Mouse (Mus musculus): ENCODE data around the gene Rasgrf1. TPM values are rescaled to one million over a fixed set of nuclear protein-coding genes. Genes with fewer than 3 reads are reported as not detected.

The Rasgrf1 gene
- polyA plus RNA-seq, 1 experiment, result not detected

GRCm38 (mm10) chr9:89916471-89916870 lies 6.8 kb downstream of the Rasgrf1 start:
- no peaks in the 10 kb centered on the region for H3K4me1 ChIP-seq (ENCODE audit: control insufficient read depth)
- H3K9me3 ChIP-seq (ENCODE audit: control insufficient read depth, low read length), result no peaks in the 10 kb centered on the region
- TF ChIP-seq TAL1 (IDR thresholded peaks at IDR 0.05; ENCODE audit: low read length), result no peak
- no peak for TF ChIP-seq GATA1 (IDR thresholded peaks at IDR 0.05; ENCODE audit: low read length)
- H3K27me3 ChIP-seq (ENCODE audit: control insufficient read depth), result peaks cover 5% of the 10 kb centered on the region
- H3K36me3 ChIP-seq (ENCODE audit: control insufficient read depth), result no peaks in the 10 kb centered on the region
- H3K4me3 ChIP-seq (replicated peaks), result no peak overlapping the region

GRCm38 (mm10) chr9:89917431-89917830 lies 7.7 kb downstream of the Rasgrf1 start:
- no peak overlapping the region for H3K4me3 ChIP-seq (replicated peaks)
- no peaks in the 10 kb centered on the region for H3K4me1 ChIP-seq (ENCODE audit: control insufficient read depth)
- TF ChIP-seq GATA1 (IDR thresholded peaks at IDR 0.05; ENCODE audit: low read length) (no peak), TAL1 (IDR thresholded peaks at IDR 0.05; ENCODE audit: low read length) (no peak)
- H3K36me3 ChIP-seq (ENCODE audit: control insufficient read depth), result no peaks in the 10 kb centered on the region
- H3K27me3 ChIP-seq (ENCODE audit: control insufficient read depth), result no peaks in the 10 kb centered on the region; the same call in 1 of the 2 replicates
- H3K9me3 ChIP-seq (ENCODE audit: control insufficient read depth, low read length), result no peaks in the 10 kb centered on the region

- TF ChIP-seq TAL1 (IDR thresholded peaks at IDR 0.05; ENCODE audit: low read length) (no peak), GATA1 (IDR thresholded peaks at IDR 0.05; ENCODE audit: low read length) (no peak)
- no peak overlapping the region for H3K4me3 ChIP-seq (replicated peaks)
- H3K27me3 ChIP-seq (ENCODE audit: control insufficient read depth), result no peaks in the 10 kb centered on the region
- H3K36me3 ChIP-seq (ENCODE audit: control insufficient read depth), result no peaks in the 10 kb centered on the region
- H3K4me1 ChIP-seq (ENCODE audit: control insufficient read depth), result no peaks in the 10 kb centered on the region
- H3K9me3 ChIP-seq (ENCODE audit: control insufficient read depth, low read length), result no peaks in the 10 kb centered on the region
Measured at GRCm38 (mm10) chr9:89918832-89919231, 9.1 kb downstream of the Rasgrf1 start.

- TF ChIP-seq GATA1 (IDR thresholded peaks at IDR 0.05; ENCODE audit: low read length) (no peak), TAL1 (IDR thresholded peaks at IDR 0.05; ENCODE audit: low read length) (no peak)
- Histone ChIP-seq H3K36me3 (ENCODE audit: control insufficient read depth) (no peaks in the 10 kb centered on the region), H3K4me1 (ENCODE audit: control insufficient read depth) (no peaks in the 10 kb centered on the region), H3K4me3 (replicated peaks) (no peak overlapping the region), H3K27me3 (ENCODE audit: control insufficient read depth) (no peaks in the 10 kb centered on the region), H3K9me3 (ENCODE audit: control insufficient read depth, low read length) (no peaks in the 10 kb centered on the region)
Measured at GRCm38 (mm10) chr9:89921121-89921520, 11.4 kb downstream of the Rasgrf1 start.

GRCm38 (mm10) chr9:89922666-89923065 lies 13.0 kb downstream of the Rasgrf1 start:
- Histone ChIP-seq H3K9me3 (ENCODE audit: control insufficient read depth, low read length) (no peaks in the 10 kb centered on the region), H3K4me3 (replicated peaks) (no peak overlapping the region), H3K4me1 (ENCODE audit: control insufficient read depth) (no peaks in the 10 kb centered on the region), H3K27me3 (ENCODE audit: control insufficient read depth) (no peaks in the 10 kb centered on the region), H3K36me3 (ENCODE audit: control insufficient read depth) (no peaks in the 10 kb centered on the region)
- no peak for TF ChIP-seq GATA1 (IDR thresholded peaks at IDR 0.05; ENCODE audit: low read length)
- TF ChIP-seq TAL1 (IDR thresholded peaks at IDR 0.05; ENCODE audit: low read length), result no peak

- TF ChIP-seq GATA1 (IDR thresholded peaks at IDR 0.05; ENCODE audit: low read length) (no peak), TAL1 (IDR thresholded peaks at IDR 0.05; ENCODE audit: low read length) (no peak)
- H3K4me1 ChIP-seq (ENCODE audit: control insufficient read depth), result no peaks in the 10 kb centered on the region
- no peaks in the 10 kb centered on the region for H3K36me3 ChIP-seq (ENCODE audit: control insufficient read depth)
- H3K4me3 ChIP-seq (replicated peaks), result no peak overlapping the region
- no peaks in the 10 kb centered on the region for H3K27me3 ChIP-seq (ENCODE audit: control insufficient read depth)
- H3K9me3 ChIP-seq (ENCODE audit: control insufficient read depth, low read length), result peaks cover 4% of the 10 kb centered on the region; the same call in 1 of the 2 replicates
Measured at GRCm38 (mm10) chr9:89924836-89925235, 15.1 kb downstream of the Rasgrf1 start.

- TF ChIP-seq TAL1 (IDR thresholded peaks at IDR 0.05; ENCODE audit: low read length) (no peak), GATA1 (IDR thresholded peaks at IDR 0.05; ENCODE audit: low read length) (no peak)
- Histone ChIP-seq H3K4me3 (replicated peaks) (no peak overlapping the region), H3K27me3 (ENCODE audit: control insufficient read depth) (no peaks in the 10 kb centered on the region)
Measured at GRCm38 (mm10) chr9:89928497-89928896, 18.8 kb downstream of the Rasgrf1 start.

GRCm38 (mm10) chr9:89940428-89940827 lies 30.7 kb downstream of the Rasgrf1 start:
- H3K4me3 ChIP-seq (replicated peaks), result no peak overlapping the region
- no peak for TF ChIP-seq GATA1 (IDR thresholded peaks at IDR 0.05; ENCODE audit: low read length)

More at GRCm38 (mm10) chr9:89928497-89928896, 18.8 kb downstream of the Rasgrf1 start:
- H3K9me3 ChIP-seq (ENCODE audit: control insufficient read depth, low read length), result peaks cover 4% of the 10 kb centered on the region; the same call in 1 of the 2 replicates
- H3K36me3 ChIP-seq (ENCODE audit: control insufficient read depth), result no peaks in the 10 kb centered on the region
- H3K4me1 ChIP-seq (ENCODE audit: control insufficient read depth), result no peaks in the 10 kb centered on the region

GRCm38 (mm10) chr9:89946830-89947229 lies 37.1 kb downstream of the Rasgrf1 start:
- Histone ChIP-seq H3K4me3 (replicated peaks) (no peak overlapping the region), H3K4me1 (ENCODE audit: control insufficient read depth) (no peaks in the 10 kb centered on the region), H3K27me3 (ENCODE audit: control insufficient read depth) (no peaks in the 10 kb centered on the region), H3K9me3 (ENCODE audit: control insufficient read depth, low read length) (peaks cover 2% of the 10 kb centered on the region; the same call in 1 of the 2 replicates), H3K36me3 (ENCODE audit: control insufficient read depth) (no peaks in the 10 kb centered on the region)
- TF ChIP-seq TAL1 (IDR thresholded peaks at IDR 0.05; ENCODE audit: low read length) (no peak), GATA1 (IDR thresholded peaks at IDR 0.05; ENCODE audit: low read length) (no peak)

More at GRCm38 (mm10) chr9:89940428-89940827, 30.7 kb downstream of the Rasgrf1 start:
- Histone ChIP-seq H3K36me3 (ENCODE audit: control insufficient read depth) (no peaks in the 10 kb centered on the region), H3K4me1 (ENCODE audit: control insufficient read depth) (no peaks in the 10 kb centered on the region), H3K9me3 (ENCODE audit: control insufficient read depth, low read length) (no peaks in the 10 kb centered on the region; the same call in 1 of the 2 replicates), H3K27me3 (ENCODE audit: control insufficient read depth) (no peaks in the 10 kb centered on the region)

GRCm38 (mm10) chr9:89948602-89949001 lies 38.9 kb downstream of the Rasgrf1 start:
- no peaks in the 10 kb centered on the region for H3K36me3 ChIP-seq (ENCODE audit: control insufficient read depth)
- H3K4me3 ChIP-seq (replicated peaks), result no peak overlapping the region
- H3K27me3 ChIP-seq (ENCODE audit: control insufficient read depth), result no peaks in the 10 kb centered on the region
- TF ChIP-seq TAL1 (IDR thresholded peaks at IDR 0.05; ENCODE audit: low read length) (no peak), GATA1 (IDR thresholded peaks at IDR 0.05; ENCODE audit: low read length) (no peak)
- no peaks in the 10 kb centered on the region for H3K4me1 ChIP-seq (ENCODE audit: control insufficient read depth)
- H3K9me3 ChIP-seq (ENCODE audit: control insufficient read depth, low read length), result peaks cover 2% of the 10 kb centered on the region; the same call in 1 of the 2 replicates

Data from erythroblast, embryonic 14.5 days (primary cell).